ENCODE assay signal across 16 mouse cellular contexts in genomic region chr10:117415364-117416057, GRCm38 (mm10).
"Had no signal": no experiment of that assay in that cellular context is flagged by ENCODE, and none has a peak within 500 bp of the region (broad histone marks: within the 10 kb centered on the region; RNA-seq: fewer than 3 reads in every experiment).

No protein-coding gene starts in this region.

- H3K4me2 ChIP-seq: neural tube, embryonic 13.5 days; neural tube, embryonic 15.5 days; stomach, embryonic 15.5 days had no signal

- H3K9me3 ChIP-seq: neural tube, embryonic 13.5 days; neural tube, embryonic 15.5 days; stomach, embryonic 15.5 days had no signal

- H3K4me3 ChIP-seq: neural tube, embryonic 13.5 days; neural tube, embryonic 15.5 days; stomach, embryonic 15.5 days had no signal

- H3K27me3 ChIP-seq: neural tube, embryonic 13.5 days; neural tube, embryonic 15.5 days; stomach, embryonic 15.5 days had no signal

- H3K36me3 ChIP-seq: neural tube, embryonic 13.5 days; neural tube, embryonic 15.5 days; stomach, embryonic 15.5 days had no signal

- DNase-seq: retina, postnatal 1 day; right cerebral cortex, adult 18-20 months; right cerebral cortex, postnatal 14 days; right cerebral cortex, postnatal 25 days; right cerebral cortex, postnatal 4 days; spleen, adult 18-20 months; thymus, adult 18-20 months; thymus, adult 2 months; thymus, postnatal 14 days; thymus, postnatal 25 days; thymus, postnatal 36 days; thymus, postnatal 4 days had no signal

- H3K9ac ChIP-seq: neural tube, embryonic 13.5 days; neural tube, embryonic 15.5 days; stomach, embryonic 15.5 days had no signal

- H3K27ac ChIP-seq: neural tube, embryonic 13.5 days; neural tube, embryonic 15.5 days; stomach, embryonic 15.5 days; stomach, postnatal 0 days had no signal
